19 mouse cellular contexts compared by ENCODE assay signal in the genomic region with DNA sequence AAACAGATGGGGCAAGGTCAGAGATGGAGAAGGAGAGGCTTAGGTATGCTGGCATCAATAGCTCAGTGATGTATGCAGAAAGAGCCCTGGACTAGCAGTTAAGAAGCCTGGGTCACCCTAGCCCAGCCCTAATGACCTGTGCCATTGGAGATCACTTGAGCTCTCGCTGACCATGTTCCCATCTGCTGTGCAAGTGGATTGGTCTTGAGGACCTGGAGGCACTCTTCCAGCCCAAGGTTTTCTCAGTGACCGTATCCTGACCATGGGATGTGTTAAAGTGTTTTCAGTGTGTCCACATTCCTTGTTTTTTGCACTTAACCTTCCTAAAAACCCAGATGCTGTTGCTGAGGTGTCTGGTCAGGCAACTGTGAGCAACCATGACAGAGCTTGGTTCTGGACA. TPM values are rescaled to one million over a fixed set of nuclear protein-coding genes. Genes with fewer than 3 reads are reported as not detected.
"Had no signal": no experiment of that assay in that cellular context is flagged by ENCODE, and none has a peak within 500 bp of the region (broad histone marks: within the 10 kb centered on the region; RNA-seq: fewer than 3 reads in every experiment).

No protein-coding gene starts in this region.

- H3K9me3 ChIP-seq: midbrain, embryonic 10.5 days; midbrain, embryonic 12.5 days; neural tube, embryonic 13.5 days; neural tube, embryonic 15.5 days had no signal

- H3K4me1 ChIP-seq: midbrain, embryonic 12.5 days had no signal

- DNase-seq: lung, adult 18-20 months; lung, embryonic 14.5 days; lung, postnatal 10 days; lung, postnatal 4 days; midbrain, embryonic 14.5 days; retina, postnatal 1 day; right cerebral cortex, adult 18-20 months; right cerebral cortex, postnatal 25 days; right cerebral cortex, postnatal 4 days; spleen, adult 18-20 months; thymus, adult 18-20 months; thymus, postnatal 14 days; thymus, postnatal 36 days had no signal

- H3K27ac ChIP-seq: midbrain, embryonic 10.5 days; midbrain, embryonic 12.5 days; neural tube, embryonic 13.5 days; neural tube, embryonic 15.5 days had no signal

- ATAC-seq: midbrain, embryonic 16.5 days had no signal

- H3K9ac ChIP-seq: lung, embryonic 14.5 days; midbrain, embryonic 12.5 days; neural tube, embryonic 13.5 days; neural tube, embryonic 15.5 days had no signal

- H3K4me3 ChIP-seq: midbrain, embryonic 10.5 days; midbrain, embryonic 12.5 days; myocyte; neural tube, embryonic 13.5 days; neural tube, embryonic 15.5 days had no signal

- H3K27me3 ChIP-seq: midbrain, embryonic 12.5 days; neural tube, embryonic 13.5 days; neural tube, embryonic 15.5 days had no signal

- H3K36me3 ChIP-seq: midbrain, embryonic 10.5 days; midbrain, embryonic 12.5 days; neural tube, embryonic 13.5 days; neural tube, embryonic 15.5 days had no signal

- H3K4me2 ChIP-seq: lung, embryonic 14.5 days; midbrain, embryonic 12.5 days; neural tube, embryonic 13.5 days; neural tube, embryonic 15.5 days had no signal

RNA-seq across cellular contexts. Expression of a gene that starts 22.2 kb away (rescaled TPM):
- polyA plus RNA-seq: midbrain, embryonic 10.5 days; midbrain, embryonic 14.5 days; midbrain, embryonic 16.5 days; myocyte; neural tube, embryonic 13.5 days; neural tube, embryonic 15.5 days had no signal
